Mouse (Mus musculus): ENCODE results near the gene Osgep. TPM values are rescaled to one million over a fixed set of nuclear protein-coding genes. Genes with fewer than 3 reads are reported as not detected.

Osgep gene
- polyA plus RNA-seq (2012; rRNA removed) = 40.4 and 47.9 TPM in 2 replicates

GRCm38 (mm10) chr14:50924281-50925064 is at the start of gene Osgep, which contains the start of gene Apex1:
Osgep (minus strand) TSS chr14:50924893.
Apex1 (plus strand) TSS chr14:50924968.

GRCm38 (mm10) chr14:50955942-50956508 is 31.3 kb upstream of the Osgep start, which contains the start of gene Pnp2:
Pnp2 (plus strand) TSS chr14:50955992.

GRCm38 (mm10) chr14:50943932-50944667 is 19.4 kb upstream of the Osgep start, which contains the start of gene Gm49342:
Gm49342 (plus strand) TSS chr14:50944517.

GRCm38 (mm10) chr14:50930754-50931492 is 6.2 kb upstream of the Osgep start, which contains the start of the genes Pip4p1 and Pnp:
Pip4p1 (minus strand) TSS chr14:50930856.
Pnp (plus strand) TSS chr14:50931082.

GRCm38 (mm10) chr14:50897374-50897765 is 27.3 kb downstream of the Osgep start, which contains the start of gene Klhl33:
Klhl33 (minus strand) TSS chr14:50897507.

GRCm38 (mm10) chr14:50869889-50870804 is 54.5 kb downstream of the Osgep start, which contains the start of gene Tep1:
Tep1 (minus strand) TSS chr14:50870560.

Other genes with a start within 250 kb of the Osgep start
- not detected in 2 replicates for gene Olfr747, start 231.7 kb downstream of the Osgep start, polyA plus RNA-seq (2012; rRNA removed)
- gene Olfr748, start 217.5 kb downstream of the Osgep start, polyA plus RNA-seq (2012; rRNA removed) = not detected in 2 replicates
- gene Olfr749, start 179.8 kb downstream of the Osgep start, polyA plus RNA-seq (2012; rRNA removed) = not detected in 2 replicates
- gene Ttc5, start 139.4 kb downstream of the Osgep start, polyA plus RNA-seq (2012; rRNA removed) = 15.8 and 17.7 TPM in 2 replicates
- gene Ccnb1ip1, start 117.2 kb downstream of the Osgep start, polyA plus RNA-seq (2012; rRNA removed) = not detected in 2 replicates
- 26.4 and 32.7 TPM in 2 replicates for gene Parp2, start 117.1 kb downstream of the Osgep start, polyA plus RNA-seq (2012; rRNA removed)
- 5.7 and 6.0 TPM in 2 replicates for gene Tep1, start 54.3 kb downstream of the Osgep start, polyA plus RNA-seq (2012; rRNA removed)
- 0.11 and 0.28 TPM in 2 replicates for gene Klhl33, start 27.4 kb downstream of the Osgep start, polyA plus RNA-seq (2012; rRNA removed)
- 44.1 and 50.6 TPM in 2 replicates for gene Apex1, start 75 bp upstream of the Osgep start, polyA plus RNA-seq (2012; rRNA removed)
- gene Pip4p1, start 6.0 kb upstream of the Osgep start, polyA plus RNA-seq (2012; rRNA removed) = 35.0 and 41.2 TPM in 2 replicates
- 121 and 139 TPM in 2 replicates for gene Pnp, start 6.2 kb upstream of the Osgep start, polyA plus RNA-seq (2012; rRNA removed)
- 103 and 127 TPM in 2 replicates for gene Gm49342, start 19.6 kb upstream of the Osgep start, polyA plus RNA-seq (2012; rRNA removed)
- gene Pnp2, start 31.1 kb upstream of the Osgep start, polyA plus RNA-seq (2012; rRNA removed) = 6.7 and 8.1 TPM in 2 replicates
- gene Rnase10, start 82.9 kb upstream of the Osgep start, polyA plus RNA-seq (2012; rRNA removed) = 0.02 and 0.05 TPM in 2 replicates
- gene Rnase9, start 117.0 kb upstream of the Osgep start, polyA plus RNA-seq (2012; rRNA removed) = not detected in 2 replicates
- gene Rnase11, start 125.3 kb upstream of the Osgep start, polyA plus RNA-seq (2012; rRNA removed) = 0.06 TPM in 1 of 2 replicates, not detected in the other
- 1.3 and 1.7 TPM in 2 replicates for gene Rnase12, start 132.8 kb upstream of the Osgep start, polyA plus RNA-seq (2012; rRNA removed)
- not detected in 2 replicates for gene Olfr750, start 149.5 kb upstream of the Osgep start, polyA plus RNA-seq (2012; rRNA removed)
- 29.7 and 48.3 TPM in 2 replicates for gene Rnase4, start 166.2 kb upstream of the Osgep start, polyA plus RNA-seq (2012; rRNA removed)
- gene Ang, start 166.3 kb upstream of the Osgep start, polyA plus RNA-seq (2012; rRNA removed) = 11.6 and 17.1 TPM in 2 replicates
- not detected in 2 replicates for gene Eddm3b, start 189.5 kb upstream of the Osgep start, polyA plus RNA-seq (2012; rRNA removed)
- gene Rnase6, start 199.0 kb upstream of the Osgep start, polyA plus RNA-seq (2012; rRNA removed) = 2.6 and 4.3 TPM in 2 replicates
- 0.07 and 0.82 TPM in 2 replicates for gene Rnase1, start 221.9 kb upstream of the Osgep start, polyA plus RNA-seq (2012; rRNA removed)
- not detected in 2 replicates for gene Rnase2b, start 237.4 kb upstream of the Osgep start, polyA plus RNA-seq (2012; rRNA removed)